Mouse (Mus musculus) erythroblast, embryonic 14.5 days (primary cell): Measurements from ENCODE around the gene Gpt2.

Experiments
- GATA1 ChIP-seq: IDR thresholded peaks from 2 replicates; pipeline ENCODE4 v1.6.1; 2012; ENCODE audit warnings: low read length, inconsistent platforms, mixed read lengths
- TAL1 ChIP-seq: IDR thresholded peaks from 3 replicates; pipeline ENCODE4 v1.6.1; 2012; ENCODE audit warnings: low read length, inconsistent platforms, mixed read lengths

DNA sequence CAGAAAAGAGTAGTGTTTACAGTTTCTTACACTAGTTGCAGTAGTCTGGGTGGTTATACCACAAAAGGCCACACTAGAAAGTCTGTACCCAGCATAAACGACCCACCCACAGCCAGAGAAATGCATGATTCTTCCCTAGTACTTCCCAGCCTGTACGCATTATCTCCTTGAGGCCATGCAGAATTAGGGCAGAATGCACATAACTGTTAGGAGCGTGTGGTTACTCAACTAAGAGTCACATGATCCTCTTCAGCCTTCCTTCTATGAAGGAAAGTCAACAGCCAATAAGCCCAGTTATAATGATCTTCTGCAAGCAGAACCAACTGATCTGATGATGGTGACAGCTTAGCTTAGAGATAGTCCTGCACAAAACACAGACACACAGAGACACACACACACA is 32.8 kb upstream of the Gpt2 start:
- TF ChIP-seq GATA1 (no peak), TAL1 (no peak)
